Mouse (Mus musculus): ENCODE results near the gene Tmem163. TPM values are rescaled to one million over a fixed set of nuclear protein-coding genes. Genes with fewer than 3 reads are reported as not detected.

Gene Tmem163
- total and polyA plus RNA-seq, 2 experiments from 2014 or later = 16.6 to 17.3 TPM

DNA sequence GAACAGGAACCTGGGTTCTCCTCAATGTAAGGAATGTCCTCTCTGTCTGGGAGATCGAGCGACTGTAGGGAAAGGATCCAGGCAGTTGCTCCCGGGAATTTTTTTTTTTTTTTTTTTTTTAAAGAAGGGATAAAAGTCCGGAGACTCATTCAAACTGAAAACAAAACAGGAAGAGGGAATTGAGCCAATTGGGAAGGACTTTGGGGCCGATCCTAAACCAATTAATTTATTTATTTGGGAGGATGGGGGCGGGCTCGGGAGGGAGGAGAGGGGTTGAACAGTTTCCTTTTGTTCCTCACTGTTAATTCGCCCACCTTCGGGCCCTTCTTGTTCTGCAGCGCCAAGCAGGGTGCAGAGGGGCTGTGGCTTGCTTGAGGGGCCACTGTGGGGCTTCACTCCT is 196.4 kb downstream of the Tmem163 start:
- 76% methylated on average over 10 of the region's 10 CpGs for WGBS
- Histone ChIP-seq H3K9ac (replicated peaks; ENCODE audit: low read depth, low read length) (no peak overlapping the region), H3K27ac (ENCODE audit: low read depth) (no peak overlapping the region), H3K27me3 (ENCODE audit: control insufficient read depth, insufficient read depth, low read length) (no peaks in the 10 kb centered on the region), H3K4me3 (ENCODE audit: low read depth, low read length) (no peak overlapping the region), H3K4me1 (ENCODE audit: control insufficient read depth, insufficient read depth) (no peaks in the 10 kb centered on the region), H3K4me2 (ENCODE audit: low read depth, low read length) (no peak overlapping the region), H3K9me3 (replicated peaks; ENCODE audit: control insufficient read depth, low read length) (no peaks in the 10 kb centered on the region), H3K36me3 (replicated peaks; ENCODE audit: control insufficient read depth, insufficient read depth, low read length) (peaks cover 32% of the 10 kb centered on the region; the same call in 1 of the 2 replicates)
- ATAC-seq (ENCODE audit: insufficient read depth, low read depth) (no peak), DNase-seq (ENCODE audit: low spot score) (no peak)
- TF ChIP-seq EP300 (IDR thresholded peaks at IDR 0.05; ENCODE audit: low read depth) (no peak), CTCF (IDR thresholded peaks at IDR 0.05; ENCODE audit: low read depth) (no peak)

DNA sequence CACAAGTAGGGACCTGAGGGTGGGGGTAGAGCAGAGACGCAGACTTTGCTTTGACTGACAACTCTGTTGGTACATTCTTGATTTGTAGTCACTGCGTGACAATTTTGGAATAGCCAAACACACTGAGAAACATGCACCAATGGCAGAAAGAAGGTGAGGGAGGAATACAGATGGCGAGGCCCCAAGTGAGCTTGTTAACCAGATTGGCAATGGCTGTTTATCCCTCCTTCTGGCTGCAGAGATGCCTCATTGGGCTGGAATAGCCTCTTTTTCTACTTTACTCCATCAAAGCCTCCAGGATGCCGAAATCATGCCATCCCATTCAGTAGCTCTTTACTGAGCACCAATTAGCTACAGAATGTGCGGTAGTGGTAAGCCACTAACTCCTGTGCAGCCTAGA is 203.6 kb downstream of the Tmem163 start:
- ATAC-seq (ENCODE audit: insufficient read depth, low read depth) (no peak), DNase-seq (ENCODE audit: low spot score) (no peak)
- TF ChIP-seq CTCF (IDR thresholded peaks at IDR 0.05; ENCODE audit: low read depth) (no peak), EP300 (IDR thresholded peaks at IDR 0.05; ENCODE audit: low read depth) (no peak)
- H3K4me3 ChIP-seq (ENCODE audit: low read depth, low read length) = no peak overlapping the region
- H3K9me3 ChIP-seq (replicated peaks; ENCODE audit: control insufficient read depth, low read length) = no peaks in the 10 kb centered on the region
- H3K4me1 ChIP-seq (ENCODE audit: control insufficient read depth, insufficient read depth) = peaks cover 7% of the 10 kb centered on the region; the same call in 1 of the 2 replicates
- H3K27ac ChIP-seq (ENCODE audit: low read depth) = no peak overlapping the region
- H3K36me3 ChIP-seq (replicated peaks; ENCODE audit: control insufficient read depth, insufficient read depth, low read length) = peaks cover 16% of the 10 kb centered on the region; the same call in 1 of the 2 replicates
- H3K27me3 ChIP-seq (ENCODE audit: control insufficient read depth, insufficient read depth, low read length) = no peaks in the 10 kb centered on the region
- WGBS = 92% methylated on average over 5 of the region's 5 CpGs
- no peak overlapping the region for H3K9ac ChIP-seq (replicated peaks; ENCODE audit: low read depth, low read length)
- H3K4me2 ChIP-seq (ENCODE audit: low read depth, low read length) = no peak overlapping the region

- H3K27ac ChIP-seq (ENCODE audit: low read depth) = no peak overlapping the region
These were observed 209.2 kb downstream of the Tmem163 start for GRCm38 (mm10) chr1:127470175-127470574.

DNA sequence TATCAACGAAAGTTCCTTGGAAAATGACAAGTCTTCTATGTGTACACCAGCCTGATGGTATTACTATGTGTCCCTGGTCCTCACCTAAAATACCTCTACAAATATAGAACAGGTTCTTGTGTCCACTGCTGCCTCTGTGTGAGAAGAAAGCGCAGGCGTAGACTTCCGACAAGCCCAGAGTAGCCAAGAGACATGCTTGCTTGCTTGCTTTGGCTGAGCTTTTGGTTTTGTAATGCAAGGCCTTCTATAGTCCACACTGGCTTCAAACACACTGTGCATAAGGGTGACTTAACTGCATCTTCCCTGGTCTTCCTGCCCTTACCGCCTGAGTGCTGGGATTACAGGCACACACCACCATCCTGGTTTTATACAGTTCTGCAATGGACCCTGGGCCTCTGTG is 212.1 kb downstream of the Tmem163 start:
- H3K4me1 ChIP-seq (ENCODE audit: control insufficient read depth, insufficient read depth) = 0 out of 2 replicates have a peak, but pooled peaks cover 7% of the 10 kb centered on the region
- no peaks in the 10 kb centered on the region for H3K27me3 ChIP-seq (ENCODE audit: control insufficient read depth, insufficient read depth, low read length)
- no peaks in the 10 kb centered on the region for H3K9me3 ChIP-seq (replicated peaks; ENCODE audit: control insufficient read depth, low read length)
- WGBS = 93% methylated on average over 5 of the region's 5 CpGs
- H3K4me2 ChIP-seq (ENCODE audit: low read depth, low read length) = no peak overlapping the region
- H3K36me3 ChIP-seq (replicated peaks; ENCODE audit: control insufficient read depth, insufficient read depth, low read length) = peaks cover 19% of the 10 kb centered on the region
- DNase-seq (ENCODE audit: low spot score) (no peak), ATAC-seq (ENCODE audit: insufficient read depth, low read depth) (no peak)
- H3K27ac ChIP-seq (ENCODE audit: low read depth) = no peak overlapping the region
- H3K9ac ChIP-seq (replicated peaks; ENCODE audit: low read depth, low read length) = no peak overlapping the region
- H3K4me3 ChIP-seq (ENCODE audit: low read depth, low read length) = no peak overlapping the region
- TF ChIP-seq CTCF (IDR thresholded peaks at IDR 0.05; ENCODE audit: low read depth) (no peak), EP300 (IDR thresholded peaks at IDR 0.05; ENCODE audit: low read depth) (no peak)

More at GRCm38 (mm10) chr1:127470175-127470574, 209.2 kb downstream of the Tmem163 start:
- H3K9me3 ChIP-seq (replicated peaks; ENCODE audit: control insufficient read depth, low read length) = no peaks in the 10 kb centered on the region
- peaks cover 8% of the 10 kb centered on the region; the same call in 1 of the 2 replicates for H3K4me1 ChIP-seq (ENCODE audit: control insufficient read depth, insufficient read depth)
- H3K36me3 ChIP-seq (replicated peaks; ENCODE audit: control insufficient read depth, insufficient read depth, low read length) = peaks cover 19% of the 10 kb centered on the region
- H3K4me2 ChIP-seq (ENCODE audit: low read depth, low read length) = no peak overlapping the region
- H3K4me3 ChIP-seq (ENCODE audit: low read depth, low read length) = no peak overlapping the region
- no peak overlapping the region for H3K9ac ChIP-seq (replicated peaks; ENCODE audit: low read depth, low read length)
- TF ChIP-seq EP300 (IDR thresholded peaks at IDR 0.05; ENCODE audit: low read depth) = no peak
- TF ChIP-seq CTCF (IDR thresholded peaks at IDR 0.05; ENCODE audit: low read depth) = no peak
- DNase-seq (ENCODE audit: low spot score) (no peak), ATAC-seq (ENCODE audit: insufficient read depth, low read depth) (no peak)
- 83% methylated on average over 4 of the region's 4 CpGs for WGBS
- H3K27me3 ChIP-seq (ENCODE audit: control insufficient read depth, insufficient read depth, low read length) = no peaks in the 10 kb centered on the region

- peaks cover 14% of the 10 kb centered on the region for H3K36me3 ChIP-seq (replicated peaks; ENCODE audit: control insufficient read depth, insufficient read depth, low read length)
- H3K4me3 ChIP-seq (ENCODE audit: low read depth, low read length) = no peak overlapping the region
- H3K4me1 ChIP-seq (ENCODE audit: control insufficient read depth, insufficient read depth) = 0 out of 2 replicates have a peak, but pooled peaks cover 7% of the 10 kb centered on the region
- peak; percentile 30 for DNase-seq (ENCODE audit: low spot score)
- TF ChIP-seq CTCF (IDR thresholded peaks at IDR 0.05; ENCODE audit: low read depth) (no peak), EP300 (IDR thresholded peaks at IDR 0.05; ENCODE audit: low read depth) (no peak)
- no peaks in the 10 kb centered on the region for H3K27me3 ChIP-seq (ENCODE audit: control insufficient read depth, insufficient read depth, low read length)
- no peaks in the 10 kb centered on the region for H3K9me3 ChIP-seq (replicated peaks; ENCODE audit: control insufficient read depth, low read length)
- H3K9ac ChIP-seq (replicated peaks; ENCODE audit: low read depth, low read length) = no peak overlapping the region
- ATAC-seq (ENCODE audit: insufficient read depth, low read depth) = peak; percentile 57; the same call in 1 of the 2 replicates
- H3K27ac ChIP-seq (ENCODE audit: low read depth) = 0 out of 2 replicates have a peak overlapping the region, but pooled peaks have one; percentile 52
- 11% methylated on average over 6 of the region's 6 CpGs for WGBS
- peak overlapping the region; percentile 23 for H3K4me2 ChIP-seq (ENCODE audit: low read depth, low read length)
These were observed 214.1 kb downstream of the Tmem163 start for GRCm38 (mm10) chr1:127465292-127465691.

DNA sequence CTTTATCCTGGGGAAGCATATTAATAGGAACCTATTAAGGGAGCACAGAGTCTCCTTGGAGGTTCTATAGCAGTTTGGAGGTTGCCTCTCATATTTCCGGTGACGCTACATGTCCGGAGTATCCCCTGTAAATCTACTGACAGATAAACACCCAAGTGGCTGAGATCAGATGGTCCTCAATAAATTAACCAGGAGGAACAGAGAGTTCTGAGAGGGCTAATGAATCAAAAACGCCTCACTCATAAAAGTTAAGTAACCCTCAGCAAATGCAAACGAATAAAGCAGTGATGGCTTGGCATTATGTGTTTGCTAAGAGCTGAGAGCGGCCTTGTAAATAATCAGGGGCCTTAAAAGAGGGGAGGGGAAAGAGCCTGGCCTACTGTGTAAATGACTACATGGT is 215.3 kb downstream of the Tmem163 start:
- TF ChIP-seq CTCF (IDR thresholded peaks at IDR 0.05; ENCODE audit: low read depth) = no peak
- no peak for TF ChIP-seq EP300 (IDR thresholded peaks at IDR 0.05; ENCODE audit: low read depth)
- DNase-seq (ENCODE audit: low spot score) (no peak), ATAC-seq (ENCODE audit: insufficient read depth, low read depth) (no peak)
- H3K4me1 ChIP-seq (ENCODE audit: control insufficient read depth, insufficient read depth) = 0 out of 2 replicates have a peak, but pooled peaks cover 7% of the 10 kb centered on the region
- no peaks in the 10 kb centered on the region for H3K9me3 ChIP-seq (replicated peaks; ENCODE audit: control insufficient read depth, low read length)
- H3K9ac ChIP-seq (replicated peaks; ENCODE audit: low read depth, low read length) = no peak overlapping the region
- H3K27me3 ChIP-seq (ENCODE audit: control insufficient read depth, insufficient read depth, low read length) = no peaks in the 10 kb centered on the region
- no peak overlapping the region for H3K4me2 ChIP-seq (ENCODE audit: low read depth, low read length)
- no peak overlapping the region for H3K4me3 ChIP-seq (ENCODE audit: low read depth, low read length)
- H3K27ac ChIP-seq (ENCODE audit: low read depth) = no peak overlapping the region
- 90% methylated on average over 6 of the region's 6 CpGs for WGBS
- H3K36me3 ChIP-seq (replicated peaks; ENCODE audit: control insufficient read depth, insufficient read depth, low read length) = peaks cover 12% of the 10 kb centered on the region
